Mouse (Mus musculus) CH12.LX (cell line): ENCODE data around the gene Rell1.

Source experiments
- CTCF ChIP-seq, 2 experiments: IDR thresholded peaks in 1 of 2; conservative IDR thresholded peaks in 1 of 2; 2 replicates each; pipeline ENCODE4 v1.5.1; 2011 to 2012; ENCODE audit warnings: low read depth in 2 of 2, low read length in 2 of 2, improper control_type of control experiment in 1 of 2, inconsistent platforms in 1 of 2, mild to moderate bottlenecking in 1 of 2, moderate library complexity in 1 of 2
- ELF1 ChIP-seq: IDR thresholded peaks from 2 replicates; pipeline ENCODE4 v1.6.1; 2014; ENCODE audit warnings: low read depth, mild to moderate bottlenecking, inconsistent platforms, low read length, improper control_type of control experiment
- HCFC1 ChIP-seq: IDR thresholded peaks from 2 replicates; pipeline ENCODE4 v1.6.1; 2012; ENCODE audit warnings: low read depth, mild to moderate bottlenecking, inconsistent platforms, low read length, improper control_type of control experiment
- PAX5 ChIP-seq: IDR thresholded peaks from 2 replicates; pipeline ENCODE4 v1.6.1; 2012; ENCODE audit warnings: low read length, inconsistent platforms, mixed read lengths
- POLR2A ChIP-seq: IDR thresholded peaks from 2 replicates; pipeline ENCODE4 v1.6.1; 2011; ENCODE audit warnings: low read depth, mild to moderate bottlenecking, improper control_type of control experiment, low read length
- UBTF ChIP-seq: IDR thresholded peaks from 2 replicates; pipeline ENCODE4 v1.6.1; 2012; ENCODE audit warnings: low read depth, mild to moderate bottlenecking, inconsistent platforms, low read length, improper control_type of control experiment, moderate library complexity

DNA sequence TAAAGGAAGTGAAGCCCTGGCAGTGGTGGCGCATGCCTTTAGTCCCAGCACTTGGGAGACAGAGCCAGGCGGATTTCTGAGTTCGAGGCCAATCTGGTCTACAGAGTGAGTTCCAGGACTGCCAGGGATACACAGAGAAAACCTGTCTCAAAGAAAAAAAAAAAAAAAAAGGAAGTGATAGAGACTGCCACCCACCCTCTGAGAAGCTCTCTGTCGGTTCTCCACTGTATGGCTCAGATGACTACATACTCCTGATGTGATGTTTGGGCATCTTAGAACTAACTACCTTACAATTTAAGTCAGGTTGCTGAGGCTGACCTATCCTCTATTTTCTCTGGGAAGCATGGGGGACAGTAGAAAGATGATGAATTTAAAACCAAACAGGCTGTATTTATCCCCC, 2.3 kb downstream of the Rell1 start:
- TF ChIP-seq UBTF = no peak
- no peak for TF ChIP-seq CTCF (conservative IDR thresholded peaks at IDR 0.05 in 1 of 2, IDR thresholded peaks at IDR 0.05 in 1 of 2; ENCODE audit: low read depth in 2 of 2, low read length in 2 of 2)
- TF ChIP-seq ELF1 = no peak
- no peak for TF ChIP-seq HCFC1
- TF ChIP-seq PAX5 = no peak
- TF ChIP-seq POLR2A = no peak
